Mouse (Mus musculus): Measurements from ENCODE around the gene Wdr90. TPM values are rescaled to one million over a fixed set of nuclear protein-coding genes. Genes with fewer than 3 reads are reported as not detected.
A peak's percentile ranks its signal among the peaks of the same experiment; 100 is the strongest.

Wdr90 gene
- total RNA-seq, 2 experiments from 2014 or later = 20.1 to 21.7 TPM

GRCm38 (mm10) chr17:25861704-25862612, 657 bp upstream of the Wdr90 start:
- DNase-seq (ENCODE audit: low spot score in 2 of 2) = no peak

DNA sequence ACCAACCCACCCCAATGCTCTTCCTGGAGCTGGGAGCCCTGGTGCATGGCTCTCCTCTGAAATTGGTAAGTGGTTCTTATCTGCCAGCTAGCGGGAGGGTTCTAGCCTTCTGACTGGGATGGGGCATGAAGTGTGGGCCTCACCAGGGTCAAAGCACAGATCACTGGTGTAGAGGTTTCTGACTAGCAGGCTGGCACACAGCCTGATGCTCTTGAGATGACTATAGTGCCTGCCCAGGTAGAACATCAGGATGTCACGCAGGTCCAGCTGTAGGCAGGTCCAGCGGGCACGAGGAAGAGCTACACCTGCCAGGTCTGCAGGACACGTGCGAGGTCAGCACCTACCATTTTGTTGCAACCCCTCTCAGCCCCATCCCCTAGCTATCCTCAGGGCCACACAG, 1.1 kb downstream of the Wdr90 start:
- DNase-seq (ENCODE audit: low spot score in 2 of 2) = no peak

DNA sequence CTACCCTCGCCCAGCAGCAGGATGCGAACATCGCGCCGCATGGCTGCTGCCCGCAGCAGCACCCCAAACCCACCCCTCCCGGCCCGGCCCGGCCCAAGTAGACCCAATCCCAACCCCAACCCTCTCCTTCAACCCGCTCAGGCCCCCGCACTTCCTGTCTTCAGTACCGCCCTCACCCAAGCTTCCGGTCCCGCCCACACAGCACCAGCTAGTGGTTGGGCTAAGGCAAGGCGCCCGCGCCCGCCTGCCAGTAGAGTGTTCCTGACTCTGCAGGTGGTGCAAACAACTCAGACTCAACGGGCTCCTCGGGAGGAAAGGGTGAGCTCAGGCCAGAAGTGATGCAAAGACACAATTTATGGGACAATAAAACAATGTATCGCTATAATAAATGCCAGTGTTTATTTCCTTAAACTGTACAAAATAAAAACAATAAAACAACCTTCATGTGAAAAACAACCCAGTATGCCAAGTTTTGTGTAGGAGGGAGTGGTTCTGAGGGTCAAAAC, 16.9 kb downstream of the Wdr90 start, which contains the start of gene Rhot2:
Gene Rhot2 (minus strand): TSS at position 456 of the 506 bp plus-strand sequence.
- peak; percentile 94 to 96 for DNase-seq (ENCODE audit: low spot score in 2 of 2)

- DNase-seq (ENCODE audit: low spot score in 2 of 2) = no peak
These were observed 17.5 kb downstream of the Wdr90 start for GRCm38 (mm10) chr17:25843636-25844395.

- DNase-seq (ENCODE audit: low spot score in 2 of 2) = no peak
These were observed 18.2 kb downstream of the Wdr90 start for GRCm38 (mm10) chr17:25843122-25843521.

- DNase-seq (ENCODE audit: low spot score in 2 of 2) = no peak
These were observed 18.8 kb downstream of the Wdr90 start for GRCm38 (mm10) chr17:25842509-25842908.

- no peak for DNase-seq (ENCODE audit: low spot score in 2 of 2)
These were observed 20.0 kb downstream of the Wdr90 start, which contains the start of gene Gm20683 for GRCm38 (mm10) chr17:25841117-25841880. Gene Gm20683, minus strand, starts transcription at chr17:25841763.

- DNase-seq (ENCODE audit: low spot score in 2 of 2) = no peak
These were observed 20.8 kb downstream of the Wdr90 start for GRCm38 (mm10) chr17:25840519-25840918.

GRCm38 (mm10) chr17:25839455-25840235, 21.7 kb downstream of the Wdr90 start:
- no peak for DNase-seq (ENCODE audit: low spot score in 2 of 2)

DNA sequence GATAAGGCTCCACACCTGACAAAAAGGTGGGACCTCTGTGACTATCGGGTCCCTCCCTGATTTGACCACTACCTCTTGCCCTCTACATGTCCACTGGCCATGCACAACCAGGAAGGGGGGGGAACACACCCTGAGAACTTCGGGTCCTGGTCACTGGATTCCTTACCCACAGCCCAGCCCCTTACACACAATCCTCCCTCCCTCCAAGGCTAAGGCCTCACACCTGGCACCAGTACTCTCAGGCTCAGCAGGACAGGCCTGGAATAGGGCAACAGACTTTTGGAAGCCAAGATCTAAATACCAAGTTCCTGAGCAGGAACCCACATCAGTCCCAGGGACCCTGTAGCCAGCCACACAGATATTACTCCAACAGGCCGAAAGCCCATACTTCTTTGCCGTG, 22.4 kb downstream of the Wdr90 start:
- no peak for DNase-seq (ENCODE audit: low spot score in 2 of 2)

GRCm38 (mm10) chr17:25837533-25837932, 23.8 kb downstream of the Wdr90 start:
- peak in 1 of 2 experiments; percentile 51 for DNase-seq (ENCODE audit: low spot score in 2 of 2)

GRCm38 (mm10) chr17:25837076-25837410, 24.3 kb downstream of the Wdr90 start, which contains the start of gene Rhbdl1:
Gene Rhbdl1, minus strand, starts transcription at chr17:25837295.
- peak; percentile 84 to 90 for DNase-seq (ENCODE audit: low spot score in 2 of 2)

DNA sequence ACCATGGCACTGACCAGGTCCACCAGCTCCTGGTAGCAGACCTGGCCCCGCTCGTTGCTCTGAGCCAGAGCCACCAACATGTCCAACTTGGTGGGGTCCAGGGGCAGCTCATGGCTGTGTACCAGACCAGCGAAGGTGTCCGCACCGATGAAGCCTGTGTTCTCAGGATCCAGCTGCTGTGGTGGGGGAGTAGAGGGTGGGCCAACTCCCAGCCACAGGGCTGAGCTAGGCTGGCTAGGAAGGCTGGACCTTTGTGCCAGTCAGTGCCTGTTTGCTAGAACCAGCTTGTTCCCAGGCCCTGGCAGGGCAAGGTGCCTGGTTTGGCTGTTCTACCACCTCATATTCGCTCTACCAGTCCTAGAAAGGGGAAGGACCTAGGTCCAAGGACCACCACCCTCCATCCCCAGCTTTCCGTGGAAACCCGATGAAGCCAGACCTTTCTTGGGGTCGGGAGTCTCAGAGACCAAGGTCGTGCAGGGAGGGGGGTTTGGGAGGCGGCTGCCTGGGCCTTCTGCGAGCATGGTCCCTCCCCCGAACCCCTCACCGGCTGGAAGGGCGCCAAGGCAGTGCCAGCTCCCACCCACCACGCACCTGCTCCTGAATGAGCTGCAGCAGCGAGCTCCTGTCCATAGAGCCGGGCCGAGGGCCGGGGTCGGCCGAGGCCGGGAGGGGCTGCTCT, 24.8 kb downstream of the Wdr90 start:
- DNase-seq (ENCODE audit: low spot score in 2 of 2) = peak in 1 of 2 experiments; percentile 50

DNA sequence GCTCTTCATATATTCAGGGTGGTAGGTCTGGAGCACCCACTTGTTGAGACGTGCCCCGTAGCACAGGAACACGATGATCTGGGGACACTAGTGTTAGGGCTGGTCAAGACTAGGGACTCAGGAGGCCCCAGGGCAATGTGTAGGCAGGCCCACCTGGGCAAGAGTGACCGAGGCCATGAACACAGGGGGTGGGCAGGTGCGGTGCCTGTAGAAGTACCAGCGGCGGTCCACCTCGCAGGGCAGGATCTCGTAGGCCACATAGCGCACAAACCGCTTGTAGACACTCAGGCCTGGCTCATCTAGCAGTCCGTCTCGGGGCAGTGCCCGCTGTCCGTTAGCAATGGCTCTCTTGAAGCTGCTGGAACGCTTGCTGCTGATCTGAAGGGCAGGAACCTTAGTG, 25.5 kb downstream of the Wdr90 start:
- no peak for DNase-seq (ENCODE audit: low spot score in 2 of 2)

- no peak for DNase-seq (ENCODE audit: low spot score in 2 of 2)
These were observed 26.0 kb downstream of the Wdr90 start for GRCm38 (mm10) chr17:25835301-25835700.

GRCm38 (mm10) chr17:25834595-25835222, 26.6 kb downstream of the Wdr90 start:
- DNase-seq (ENCODE audit: low spot score in 2 of 2) = no peak

DNA sequence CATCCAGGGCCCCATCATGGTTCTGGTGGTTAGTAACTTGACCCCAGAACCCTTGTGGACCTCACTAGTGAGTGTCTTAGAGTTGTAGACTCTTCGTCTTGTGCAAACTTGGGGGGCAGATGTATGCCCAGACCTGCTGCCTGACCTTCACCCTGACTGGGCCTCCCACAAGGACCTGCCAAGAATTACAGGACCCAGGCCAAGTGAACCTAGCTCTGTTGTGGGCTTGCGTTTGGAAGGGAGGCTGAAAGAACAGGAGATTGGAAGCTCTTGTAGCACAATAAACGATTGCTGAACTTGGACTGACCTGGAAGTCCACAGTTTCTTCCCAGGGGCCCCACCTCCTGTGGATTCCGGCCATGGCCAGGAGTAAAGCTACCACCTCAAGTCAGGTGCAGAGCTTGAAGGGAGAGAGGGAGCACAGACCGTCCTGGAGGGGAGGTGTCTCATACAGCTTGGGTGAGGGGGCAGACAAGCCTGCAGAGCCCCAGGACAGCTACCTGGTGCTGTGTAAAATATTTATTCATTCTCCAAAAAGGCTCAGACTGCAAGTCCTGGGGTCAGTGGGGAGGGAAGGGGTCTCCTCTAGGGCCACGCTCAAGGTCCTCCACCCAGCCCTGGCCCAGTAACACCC, 27.2 kb downstream of the Wdr90 start:
- DNase-seq (ENCODE audit: low spot score in 2 of 2) = no peak

DNA sequence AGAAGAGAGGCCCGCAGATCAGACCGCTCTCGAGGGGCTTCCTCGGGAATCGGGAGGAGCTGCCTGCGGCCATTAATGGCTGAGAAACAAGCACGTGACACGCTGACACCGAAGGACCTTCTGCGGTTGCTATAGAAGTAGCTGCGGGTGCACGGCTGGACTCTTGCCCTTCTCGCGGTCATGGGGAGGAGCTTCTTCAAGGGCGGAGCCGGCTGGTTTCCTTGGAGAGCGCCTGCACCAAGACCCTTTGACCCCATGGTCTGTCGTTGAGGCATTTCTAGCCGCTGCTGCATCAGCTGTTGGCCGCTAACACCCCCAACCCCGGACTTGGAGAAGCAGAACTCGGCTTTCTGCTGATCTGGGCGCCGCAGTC, 28.0 kb downstream of the Wdr90 start, which contains the start of gene Stub1:
Gene Stub1 (minus strand): TSS at position 114 of the 373 bp plus-strand sequence.
- peak; percentile 79 to 87 for DNase-seq (ENCODE audit: low spot score in 2 of 2)
